Mouse (Mus musculus) lung, adult 2 months (tissue): ENCODE data around the gene Cpd.

ENCODE experiments used
- CTCF ChIP-seq: fragments of 200-500 bp; IDR thresholded peaks from 2 replicates; pipeline ENCODE4 v1.5.1; 2011; ENCODE audit warnings: mild to moderate bottlenecking, low read length, control low read depth; ENCODE audit not compliant: insufficient read depth
- POLR2A ChIP-seq: fragments of 200-500 bp; IDR thresholded peaks from 2 replicates; pipeline ENCODE4 v1.6.1; 2011; ENCODE audit warnings: low read depth, mild to moderate bottlenecking, control low read depth, low read length, borderline replicate concordance; ENCODE audit errors: extremely low read depth

DNA sequence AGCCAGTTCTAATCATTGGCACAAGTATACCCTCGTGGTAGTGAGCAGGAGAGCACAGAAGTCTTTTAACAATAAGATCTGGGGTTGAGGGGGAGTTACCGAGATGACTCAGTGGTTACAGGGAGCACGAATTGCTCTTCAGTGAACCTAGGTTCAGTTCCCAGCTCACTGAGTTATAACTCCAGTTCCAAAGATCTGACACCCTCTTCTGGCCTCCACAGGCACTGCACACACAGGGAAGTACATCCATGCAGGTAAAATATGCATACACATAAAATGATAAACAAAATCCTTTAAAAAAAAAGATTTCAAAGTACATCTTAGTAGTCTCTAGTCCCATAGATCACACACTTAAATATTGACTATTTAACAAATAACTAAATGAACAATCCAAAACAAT is 29.2 kb downstream of the Cpd start:
- no peak for TF ChIP-seq CTCF
- no peak for TF ChIP-seq POLR2A
